Comparison of ENCODE assay signal across 19 mouse cellular contexts in genomic region chr7:136402688-136403597, GRCm38 (mm10).
"Had no signal": no experiment of that assay in that cellular context is flagged by ENCODE, and none has a peak within 500 bp of the region (broad histone marks: within the 10 kb centered on the region; RNA-seq: fewer than 3 reads in every experiment).

No protein-coding gene starts in this region.

- H3K36me3 ChIP-seq: lung, embryonic 15.5 days; midbrain, embryonic 10.5 days; midbrain, embryonic 12.5 days; neural tube, embryonic 13.5 days; neural tube, embryonic 15.5 days; stomach, embryonic 15.5 days had no signal

- H3K4me3 ChIP-seq: lung, embryonic 15.5 days; midbrain, embryonic 10.5 days; midbrain, embryonic 12.5 days; myocyte; neural tube, embryonic 13.5 days; neural tube, embryonic 15.5 days; stomach, embryonic 15.5 days had no signal

- H3K9me3 ChIP-seq: lung, embryonic 15.5 days; midbrain, embryonic 10.5 days; midbrain, embryonic 12.5 days; neural tube, embryonic 13.5 days; neural tube, embryonic 15.5 days; stomach, embryonic 15.5 days had no signal

- ATAC-seq: lung, postnatal 0 days; midbrain, embryonic 16.5 days had no signal

- H3K4me1 ChIP-seq: midbrain, embryonic 10.5 days; midbrain, embryonic 12.5 days had no signal

- H3K4me2 ChIP-seq: lung, embryonic 15.5 days; midbrain, embryonic 12.5 days; neural tube, embryonic 13.5 days; neural tube, embryonic 15.5 days; stomach, embryonic 15.5 days had no signal

- DNase-seq: lung, adult 2 months; lung, postnatal 14 days; lung, postnatal 4 days; midbrain, embryonic 14.5 days; retina, postnatal 1 day; right cerebral cortex, postnatal 14 days; thymus, adult 2 months; thymus, postnatal 25 days; thymus, postnatal 4 days had no signal

- H3K27me3 ChIP-seq: lung, embryonic 15.5 days; midbrain, embryonic 12.5 days; neural tube, embryonic 13.5 days; neural tube, embryonic 15.5 days; stomach, embryonic 15.5 days had no signal

- H3K27ac ChIP-seq: lung, embryonic 15.5 days; midbrain, embryonic 10.5 days; midbrain, embryonic 12.5 days; neural tube, embryonic 13.5 days; neural tube, embryonic 15.5 days; stomach, embryonic 15.5 days; stomach, postnatal 0 days had no signal

- H3K9ac ChIP-seq: lung, embryonic 15.5 days; midbrain, embryonic 12.5 days; neural tube, embryonic 13.5 days; neural tube, embryonic 15.5 days; stomach, embryonic 15.5 days had no signal
